Mouse (Mus musculus) MEL-GATA-1-ER (cell line): ENCODE measurements around the gene Gm3573.
"Not testable (repeated sequence)": the region's sequence is repeated elsewhere in the genome, so short reads cannot be mapped to it uniquely, and the experiment has no call there.

Experiments
- DNase-seq: peaks from one replicate; pipeline ENCODE4 v3.0.0-alpha.2; 2012; ENCODE audit warnings: low read depth; ENCODE audit errors: extremely low read depth

The Gm3573 gene

DNA sequence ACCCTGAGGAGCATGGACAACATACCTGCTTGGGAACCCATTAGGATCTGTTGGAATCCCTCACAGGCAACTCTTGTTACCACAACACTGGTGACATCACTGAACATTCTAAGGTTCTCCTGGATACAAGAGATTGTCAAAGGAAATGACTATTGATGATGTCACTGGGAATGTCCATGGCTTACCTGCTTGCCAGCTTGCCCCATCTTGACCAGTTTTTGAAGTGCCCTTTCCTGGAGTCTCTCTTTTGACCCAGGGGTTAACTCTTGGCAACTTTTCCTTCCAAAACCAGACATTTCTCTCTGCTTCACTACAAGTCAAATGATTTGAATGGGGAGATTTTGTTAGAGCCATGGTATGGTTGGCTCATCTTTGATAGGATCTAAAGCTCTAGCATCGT lies at the start of gene Gm3573:
Gene Gm3573 (minus strand): TSS at position 101 of the 400 bp plus-strand sequence.
- DNase-seq: not testable (repeated sequence)

DNA sequence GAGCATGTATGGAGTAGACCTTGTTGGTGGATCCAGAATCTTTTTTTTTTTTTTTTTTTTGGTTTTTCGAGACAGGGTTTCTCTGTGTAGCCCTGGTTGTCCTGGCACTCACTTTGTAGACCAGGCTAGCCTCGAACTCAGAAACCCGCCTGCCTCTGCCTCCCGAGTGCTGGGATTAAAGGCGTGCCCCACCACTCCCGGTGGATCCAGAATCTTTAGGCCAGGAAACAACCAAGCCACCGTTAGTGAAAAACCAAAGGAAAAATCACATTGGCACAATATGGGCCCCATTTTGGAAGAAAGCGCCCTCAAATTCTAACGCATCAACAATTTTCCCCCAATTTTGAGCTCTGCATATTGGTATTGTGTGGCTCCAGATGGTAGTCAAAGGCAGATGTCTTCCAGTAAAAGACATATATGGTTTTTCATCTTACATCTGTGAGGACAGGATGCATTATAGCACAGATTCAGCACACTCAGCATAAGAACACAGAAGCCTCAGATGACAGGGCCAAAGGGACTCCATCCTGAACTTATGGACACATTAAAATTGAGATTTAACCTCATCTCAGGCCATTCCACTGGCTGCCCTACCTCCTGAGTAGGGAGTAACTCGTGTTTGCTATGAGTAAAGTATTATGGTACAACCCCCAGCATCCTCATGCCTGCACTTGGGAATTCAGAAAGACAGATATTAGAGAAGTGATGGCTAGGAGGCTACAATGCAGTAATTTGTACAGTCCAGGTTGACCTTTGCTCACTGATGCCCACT lies 26.4 kb upstream of the Gm3573 start:
- not testable (repeated sequence) for DNase-seq

- not testable (repeated sequence) for DNase-seq
Observed at GRCm38 (mm10) chr14:42183936-42184335, 6.7 kb downstream of the Gm3573 start.

DNA sequence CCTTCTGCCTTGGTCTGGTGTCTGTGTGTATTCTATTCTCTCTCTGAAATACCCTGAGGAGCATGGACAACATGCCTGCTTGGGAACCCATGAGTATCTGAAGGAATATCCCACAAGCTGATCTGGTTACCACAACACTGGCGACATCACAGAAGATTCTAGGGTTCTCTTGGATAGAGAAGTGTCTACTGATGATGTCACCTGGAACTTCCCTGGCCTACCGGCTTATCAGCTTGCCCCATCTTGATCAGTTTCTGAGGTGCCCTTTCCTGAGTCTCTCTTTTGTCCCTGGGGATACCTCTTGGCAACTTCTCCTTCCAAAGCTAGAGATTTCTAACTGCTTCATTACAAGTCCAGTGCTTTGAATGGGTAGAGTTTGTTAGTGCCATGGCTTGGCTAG lies 28.1 kb downstream of the Gm3573 start, which contains the start of gene Gm17027:
Gene Gm17027 (minus strand): TSS at position 101 of the 400 bp plus-strand sequence.
- not testable (repeated sequence) for DNase-seq
